Mouse (Mus musculus) heart, adult 2 months (tissue): ENCODE measurements around the gene Ifna11. TPM values are rescaled to one million over a fixed set of nuclear protein-coding genes. Genes with fewer than 3 reads are reported as not detected.
"Not testable (repeated sequence)": the region's sequence is repeated elsewhere in the genome, so short reads cannot be mapped to it uniquely, and the experiment has no call there.

Source experiments
- DNase-seq, 2 experiments: peaks; one replicate each; pipeline ENCODE4 v3.0.0; 2021
- H3K27ac ChIP-seq: fragments of 200-600 bp; 2 replicates; pipeline ENCODE4 v1.8.1; 2022
- H3K27me3 ChIP-seq: fragments of 200-500 bp; 2 replicates; pipeline ENCODE4 v1.6.1; 2012; ENCODE audit warnings: mild to moderate bottlenecking, low read length, inconsistent platforms, mixed read lengths; ENCODE audit not compliant: control insufficient read depth, insufficient read depth
- H3K36me3 ChIP-seq: fragments of 200-500 bp; 2 replicates; pipeline ENCODE4 v1.6.1; 2012; ENCODE audit warnings: low read length, inconsistent platforms; ENCODE audit not compliant: control insufficient read depth, insufficient read depth
- H3K4me1 ChIP-seq: fragments of 200-500 bp; 2 replicates; pipeline ENCODE4 v1.6.1; 2011; ENCODE audit warnings: low read length; ENCODE audit not compliant: control insufficient read depth, insufficient read depth
- H3K4me3 ChIP-seq: fragments of 200-600 bp; 2 replicates; pipeline ENCODE4 v1.8.1; 2022
- H3K79me2 ChIP-seq: fragments of 200-500 bp; replicated peaks from 2 replicates; pipeline ENCODE4 v1.6.1; 2012; ENCODE audit warnings: mild to moderate bottlenecking, inconsistent platforms, low read length, moderate library complexity, mixed read lengths; ENCODE audit not compliant: control insufficient read depth, insufficient read depth
- H3K9ac ChIP-seq: fragments of 200-500 bp; 2 replicates; pipeline ENCODE4 v1.6.1; 2012; ENCODE audit warnings: low read depth, mild to moderate bottlenecking, control low read depth, inconsistent platforms, low read length, mixed read lengths
- CTCF ChIP-seq: fragments of 200-600 bp; IDR thresholded peaks from 2 replicates; pipeline ENCODE4 v1.8.1; 2022; ENCODE audit warnings: antibody characterized with exemption, mild to moderate bottlenecking, moderate library complexity
- WGBS: fragments of 180-500 bp; shearing (Covaris S2); methylation state at CpG from one replicate; pipeline ENCODE4 v1.1.7; 2018; 5-methylcytosine and 5-hydroxymethylcytosine counted together
- intact Hi-C: fragments of 180-260 bp; cut with DNase I; formaldehyde crosslinking; loops from one replicate; pipeline ENCODE4 v1.15.1; 2025
- polyA plus RNA-seq: library from polyadenylated mRNA; depleted of rRNA; stranded (reverse); fragments of >200 nt; gene quantifications from 2 replicates; pipeline ENCODE4 v1.2.3, GENCODE M21; 2012
- total RNA-seq, 2 experiments: library from RNA; stranded (reverse); gene quantifications; 2 replicates each; pipeline ENCODE4 v1.2.3; 2021

The Ifna11 gene
- total and polyA plus RNA-seq, 3 experiments, result not detected

- H3K36me3 ChIP-seq, H3K4me1 ChIP-seq, H3K79me2 ChIP-seq, H3K9ac ChIP-seq, H3K4me3 ChIP-seq, intact Hi-C loops, H3K27me3 ChIP-seq, H3K27ac ChIP-seq: not testable (repeated sequence)
- peak; percentile 52 for TF ChIP-seq CTCF
- DNase-seq, result peak; percentile 68 to 78
- 0% methylated on average over 5 of the region's 28 CpGs for WGBS
Observed at GRCm38 (mm10) chr4:88788402-88788801, 31.4 kb upstream of the Ifna11 start, which contains the start of gene Gm13277. Gm13277 (plus strand) TSS chr4:88788632.

DNA sequence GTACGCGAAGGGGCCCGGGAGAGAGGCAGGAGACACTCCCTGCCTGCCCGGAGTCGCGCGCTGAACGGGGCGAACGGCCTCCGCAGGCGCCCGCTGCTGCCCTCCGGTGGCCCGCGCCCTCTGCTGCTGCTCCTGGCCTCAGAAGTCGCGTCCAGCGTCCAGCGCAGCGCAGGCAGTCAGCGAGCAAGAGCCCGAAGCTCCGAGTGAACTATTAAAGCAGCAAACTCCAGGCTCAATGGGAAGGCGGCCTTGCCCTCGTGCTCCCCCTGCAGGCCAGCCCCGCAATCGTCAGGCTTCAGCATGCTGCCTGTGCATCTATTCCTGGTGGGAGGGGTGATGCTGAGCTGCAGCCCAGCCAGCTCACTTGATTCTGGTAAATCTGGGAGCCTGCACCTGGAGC lies 28.5 kb upstream of the Ifna11 start, which contains the start of gene Gm13278:
Gm13278 (plus strand) TSS at position 301 of the 400 bp plus-strand sequence.
- H3K27me3 ChIP-seq, H3K36me3 ChIP-seq, H3K79me2 ChIP-seq, H3K4me3 ChIP-seq, intact Hi-C loops, H3K27ac ChIP-seq, H3K9ac ChIP-seq, H3K4me1 ChIP-seq, DNase-seq: not testable (repeated sequence)
- no CpG with 5 or more reads among the region's 28 CpGs for WGBS

GRCm38 (mm10) chr4:88793936-88794675 lies 25.7 kb upstream of the Ifna11 start, which contains the start of gene Gm13275:
Gm13275 (plus strand) TSS chr4:88794487.
- under 1% methylated on average over 19 of the region's 52 CpGs for WGBS
- intact Hi-C loops, result not testable (repeated sequence)

DNA sequence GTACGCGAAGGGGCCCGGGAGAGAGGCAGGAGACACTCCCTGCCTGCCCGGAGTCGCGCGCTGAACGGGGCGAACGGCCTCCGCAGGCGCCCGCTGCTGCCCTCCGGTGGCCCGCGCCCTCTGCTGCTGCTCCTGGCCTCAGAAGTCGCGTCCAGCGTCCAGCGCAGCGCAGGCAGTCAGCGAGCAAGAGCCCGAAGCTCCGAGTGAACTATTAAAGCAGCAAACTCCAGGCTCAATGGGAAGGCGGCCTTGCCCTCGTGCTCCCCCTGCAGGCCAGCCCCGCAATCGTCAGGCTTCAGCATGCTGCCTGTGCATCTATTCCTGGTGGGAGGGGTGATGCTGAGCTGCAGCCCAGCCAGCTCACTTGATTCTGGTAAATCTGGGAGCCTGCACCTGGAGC lies 22.7 kb upstream of the Ifna11 start, which contains the start of gene Gm13279:
Gm13279 (plus strand) TSS at position 301 of the 400 bp plus-strand sequence.
- H3K9ac ChIP-seq, H3K79me2 ChIP-seq, H3K4me1 ChIP-seq, H3K4me3 ChIP-seq, H3K27ac ChIP-seq, intact Hi-C loops, DNase-seq, H3K27me3 ChIP-seq, H3K36me3 ChIP-seq: not testable (repeated sequence)
- WGBS, result no CpG with 5 or more reads among the region's 28 CpGs

More at GRCm38 (mm10) chr4:88793936-88794675, 25.7 kb upstream of the Ifna11 start, which contains the start of gene Gm13275:
- not testable (repeated sequence) for H3K79me2 ChIP-seq, H3K27me3 ChIP-seq, H3K4me1 ChIP-seq, H3K9ac ChIP-seq, H3K36me3 ChIP-seq
- peak; percentile 73 to 89 for DNase-seq
- TF ChIP-seq CTCF, result peak; percentile 50
- H3K27ac ChIP-seq, result peak within 1 kb of the TSS; percentile 10
- H3K4me3 ChIP-seq, result peak within 1 kb of the TSS; percentile 16

GRCm38 (mm10) chr4:88799365-88799764 lies 20.4 kb upstream of the Ifna11 start, which contains the start of gene Gm13285:
Gm13285 (plus strand) TSS chr4:88799665.
- H3K79me2 ChIP-seq, H3K4me3 ChIP-seq, H3K27me3 ChIP-seq, H3K27ac ChIP-seq, DNase-seq, H3K4me1 ChIP-seq, H3K9ac ChIP-seq, intact Hi-C loops, H3K36me3 ChIP-seq: not testable (repeated sequence)
- WGBS, result 12% methylated on average over 5 of the region's 7 CpGs

- DNase-seq, H3K4me3 ChIP-seq, H3K27ac ChIP-seq, H3K4me1 ChIP-seq, H3K9ac ChIP-seq, H3K27me3 ChIP-seq, H3K36me3 ChIP-seq, intact Hi-C loops, H3K79me2 ChIP-seq: not testable (repeated sequence)
- no CpG with 5 or more reads among the region's 29 CpGs for WGBS
Observed at GRCm38 (mm10) chr4:88802954-88803353, 16.8 kb upstream of the Ifna11 start, which contains the start of gene Gm13287. Gm13287 (plus strand) TSS chr4:88803254.

GRCm38 (mm10) chr4:88805231-88805630 lies 14.5 kb upstream of the Ifna11 start, which contains the start of gene Gm13288:
Gm13288 (plus strand) TSS chr4:88805531.
- intact Hi-C loops, H3K4me3 ChIP-seq: not testable (repeated sequence)
- no CpG with 5 or more reads among the region's 8 CpGs for WGBS

More at GRCm38 (mm10) chr4:88805231-88805630, 14.5 kb upstream of the Ifna11 start, which contains the start of gene Gm13288:
- not testable (repeated sequence) for H3K36me3 ChIP-seq, H3K27me3 ChIP-seq, H3K27ac ChIP-seq, H3K4me1 ChIP-seq, DNase-seq, H3K79me2 ChIP-seq
- H3K9ac ChIP-seq, result peak within 1 kb of the TSS; percentile 59; the same call in 1 of the 2 replicates
